Mouse (Mus musculus): ENCODE measurements around the gene Apol7e. TPM values are rescaled to one million over a fixed set of nuclear protein-coding genes. Genes with fewer than 3 reads are reported as not detected.
"Not testable (repeated sequence)": the region's sequence is repeated elsewhere in the genome, so short reads cannot be mapped to it uniquely, and the experiment has no call there.

The Apol7e gene
- polyA plus RNA-seq, 1 experiment from 2014 or later, result not detected

DNA sequence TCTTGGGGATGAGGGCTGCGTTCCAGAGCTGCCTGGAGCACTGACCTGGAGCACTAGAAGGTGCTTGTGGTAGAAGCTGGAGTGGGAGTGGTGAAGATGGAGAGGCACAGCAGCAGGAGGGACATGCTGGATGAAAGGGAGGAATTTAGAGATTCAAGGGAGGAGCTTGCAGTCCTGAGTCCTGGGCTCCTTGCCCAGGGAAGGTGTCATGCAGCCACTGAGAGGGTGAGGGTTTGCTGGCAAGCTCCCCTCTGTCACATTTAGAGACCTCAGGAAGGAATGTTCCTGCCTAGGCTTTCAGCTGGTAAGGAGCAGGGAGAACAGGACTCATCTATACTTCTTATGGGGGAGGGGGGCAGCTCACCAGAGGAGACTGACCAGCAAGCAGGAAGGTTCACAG lies 10.3 kb downstream of the Apol7e start:
- ATAC-seq (ENCODE audit: insufficient read depth, low FRiP score, low TSS enrichment); DNase-seq (ENCODE audit: low spot score); H3K4me1 ChIP-seq (ENCODE audit: control insufficient read depth, insufficient read depth, low read length); H3K27ac ChIP-seq (ENCODE audit: low read depth, low read length); H3K4me2 ChIP-seq (ENCODE audit: low read depth); H3K9me3 ChIP-seq (ENCODE audit: control insufficient read depth, low read length); H3K9ac ChIP-seq (ENCODE audit: low read length); H3K27me3 ChIP-seq (ENCODE audit: control insufficient read depth, insufficient read depth, low read length); H3K36me3 ChIP-seq (ENCODE audit: control insufficient read depth, insufficient read depth, low read length); H3K4me3 ChIP-seq (ENCODE audit: low read depth, low read length): not testable (repeated sequence)
- WGBS, result no CpG with 5 or more reads among the region's 1 CpGs

DNA sequence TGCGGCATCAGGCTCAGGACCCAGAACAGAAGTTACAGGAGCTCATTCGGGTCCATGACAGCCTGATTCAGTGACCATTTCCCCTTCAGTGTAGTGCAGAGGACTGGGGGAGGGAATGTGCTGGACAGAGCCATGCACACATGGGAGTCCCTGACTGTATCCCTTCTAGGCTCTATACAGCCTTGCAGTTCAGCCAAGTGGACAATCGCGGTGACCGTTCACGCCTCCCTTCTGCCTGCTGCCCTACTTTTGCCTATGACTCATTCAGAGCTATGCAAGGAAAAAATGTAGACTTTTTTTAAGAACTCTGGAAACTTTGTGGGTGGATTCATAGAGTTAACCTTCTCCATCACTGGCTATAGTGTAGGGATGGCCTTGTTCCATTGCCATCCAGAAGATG lies 19.6 kb downstream of the Apol7e start:
- not testable (repeated sequence) for H3K9ac ChIP-seq (ENCODE audit: low read length); H3K9me3 ChIP-seq (ENCODE audit: control insufficient read depth, low read length); H3K27ac ChIP-seq (ENCODE audit: low read depth, low read length); H3K4me2 ChIP-seq (ENCODE audit: low read depth); H3K36me3 ChIP-seq (ENCODE audit: control insufficient read depth, insufficient read depth, low read length); DNase-seq (ENCODE audit: low spot score); H3K27me3 ChIP-seq (ENCODE audit: control insufficient read depth, insufficient read depth, low read length); H3K4me3 ChIP-seq (ENCODE audit: low read depth, low read length); H3K4me1 ChIP-seq (ENCODE audit: control insufficient read depth, insufficient read depth, low read length); ATAC-seq (ENCODE audit: insufficient read depth, low FRiP score, low TSS enrichment)
- WGBS, result 82% methylated on average over 2 of the region's 6 CpGs

DNA sequence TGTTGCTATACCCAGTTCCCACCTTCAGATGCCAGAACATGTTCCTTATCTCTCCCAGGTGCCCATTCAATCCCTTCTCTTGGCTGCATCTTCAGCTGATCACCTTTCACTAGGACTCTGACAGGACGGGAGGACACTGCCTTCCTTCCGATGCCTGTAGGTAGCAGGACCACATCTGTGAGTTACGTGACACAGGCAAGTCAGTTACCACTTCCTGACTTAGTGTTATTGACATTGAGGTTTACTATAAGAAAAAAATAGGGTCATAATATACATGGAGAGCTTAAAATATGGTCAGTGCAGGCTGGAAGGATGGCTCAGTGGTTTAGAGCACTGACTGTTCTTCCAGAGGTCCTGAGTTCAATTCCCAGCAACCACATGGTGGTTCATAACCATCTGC lies 22.9 kb downstream of the Apol7e start:
- WGBS, result no CpG with 5 or more reads among the region's 3 CpGs
- not testable (repeated sequence) for H3K4me2 ChIP-seq (ENCODE audit: low read depth)

GRCm38 (mm10) chr15:77724208-77724911 lies 25.7 kb downstream of the Apol7e start:
- not testable (repeated sequence) for H3K9me3 ChIP-seq (ENCODE audit: control insufficient read depth, low read length); H3K4me3 ChIP-seq (ENCODE audit: low read depth, low read length); H3K4me1 ChIP-seq (ENCODE audit: control insufficient read depth, insufficient read depth, low read length); H3K36me3 ChIP-seq (ENCODE audit: control insufficient read depth, insufficient read depth, low read length); DNase-seq (ENCODE audit: low spot score); H3K27me3 ChIP-seq (ENCODE audit: control insufficient read depth, insufficient read depth, low read length); H3K9ac ChIP-seq (ENCODE audit: low read length); H3K27ac ChIP-seq (ENCODE audit: low read depth, low read length); ATAC-seq (ENCODE audit: insufficient read depth, low FRiP score, low TSS enrichment); H3K4me2 ChIP-seq (ENCODE audit: low read depth)
- 29% methylated on average over 2 of the region's 10 CpGs for WGBS

More for the DNA sequence above, 22.9 kb downstream of the Apol7e start:
- not testable (repeated sequence) for H3K9ac ChIP-seq (ENCODE audit: low read length); H3K4me3 ChIP-seq (ENCODE audit: low read depth, low read length); H3K27ac ChIP-seq (ENCODE audit: low read depth, low read length); H3K27me3 ChIP-seq (ENCODE audit: control insufficient read depth, insufficient read depth, low read length); DNase-seq (ENCODE audit: low spot score); H3K36me3 ChIP-seq (ENCODE audit: control insufficient read depth, insufficient read depth, low read length); ATAC-seq (ENCODE audit: insufficient read depth, low FRiP score, low TSS enrichment); H3K4me1 ChIP-seq (ENCODE audit: control insufficient read depth, insufficient read depth, low read length); H3K9me3 ChIP-seq (ENCODE audit: control insufficient read depth, low read length)

DNA sequence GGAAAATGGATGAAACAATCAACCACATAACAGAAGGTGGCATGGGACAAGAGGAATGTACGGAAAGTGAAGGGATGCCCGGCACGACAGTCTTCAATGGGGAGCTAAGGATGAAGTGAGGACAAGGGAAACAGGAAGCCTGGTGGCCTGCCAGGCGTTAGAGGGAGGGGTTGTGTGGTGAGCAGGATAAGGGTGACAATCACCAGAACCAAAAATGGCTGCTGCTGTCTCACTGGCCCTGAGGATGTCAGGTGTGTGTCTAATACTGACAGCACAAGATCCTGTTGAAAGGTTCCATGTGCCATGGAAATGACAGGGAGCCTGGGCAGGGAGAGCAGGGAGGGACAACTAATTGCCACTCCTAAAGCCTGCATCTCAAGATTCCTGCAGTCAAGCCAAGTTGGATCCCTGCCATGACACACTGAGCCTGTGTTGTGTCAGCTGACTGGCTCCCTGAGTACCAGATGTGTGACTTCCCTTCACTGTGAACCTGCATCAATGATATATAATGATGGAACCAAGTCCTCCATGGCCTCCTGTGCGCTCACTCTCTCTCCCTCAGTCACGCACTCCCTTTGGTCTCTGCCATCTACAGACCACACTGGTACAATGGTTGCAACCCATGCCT lies 26.9 kb downstream of the Apol7e start:
- not testable (repeated sequence) for H3K27ac ChIP-seq (ENCODE audit: low read depth, low read length); ATAC-seq (ENCODE audit: insufficient read depth, low FRiP score, low TSS enrichment); H3K27me3 ChIP-seq (ENCODE audit: control insufficient read depth, insufficient read depth, low read length); H3K4me1 ChIP-seq (ENCODE audit: control insufficient read depth, insufficient read depth, low read length); H3K36me3 ChIP-seq (ENCODE audit: control insufficient read depth, insufficient read depth, low read length); H3K9me3 ChIP-seq (ENCODE audit: control insufficient read depth, low read length); H3K9ac ChIP-seq (ENCODE audit: low read length); DNase-seq (ENCODE audit: low spot score); H3K4me3 ChIP-seq (ENCODE audit: low read depth, low read length); H3K4me2 ChIP-seq (ENCODE audit: low read depth)
- 83% methylated on average over 6 of the region's 6 CpGs for WGBS

- not testable (repeated sequence) for H3K4me1 ChIP-seq (ENCODE audit: control insufficient read depth, insufficient read depth, low read length); DNase-seq (ENCODE audit: low spot score); H3K9me3 ChIP-seq (ENCODE audit: control insufficient read depth, low read length); H3K36me3 ChIP-seq (ENCODE audit: control insufficient read depth, insufficient read depth, low read length); ATAC-seq (ENCODE audit: insufficient read depth, low FRiP score, low TSS enrichment); H3K27ac ChIP-seq (ENCODE audit: low read depth, low read length); H3K4me2 ChIP-seq (ENCODE audit: low read depth); H3K9ac ChIP-seq (ENCODE audit: low read length); H3K4me3 ChIP-seq (ENCODE audit: low read depth, low read length); H3K27me3 ChIP-seq (ENCODE audit: control insufficient read depth, insufficient read depth, low read length)
- WGBS, result 5% methylated on average over 3 of the region's 3 CpGs
Measured at GRCm38 (mm10) chr15:77727139-77727538, 28.5 kb downstream of the Apol7e start.

- H3K27ac ChIP-seq (ENCODE audit: low read depth, low read length); H3K27me3 ChIP-seq (ENCODE audit: control insufficient read depth, insufficient read depth, low read length); DNase-seq (ENCODE audit: low spot score); H3K9me3 ChIP-seq (ENCODE audit: control insufficient read depth, low read length); H3K4me3 ChIP-seq (ENCODE audit: low read depth, low read length); H3K36me3 ChIP-seq (ENCODE audit: control insufficient read depth, insufficient read depth, low read length); H3K4me2 ChIP-seq (ENCODE audit: low read depth); ATAC-seq (ENCODE audit: insufficient read depth, low FRiP score, low TSS enrichment); H3K9ac ChIP-seq (ENCODE audit: low read length); H3K4me1 ChIP-seq (ENCODE audit: control insufficient read depth, insufficient read depth, low read length): not testable (repeated sequence)
- WGBS, result 92% methylated on average over 3 of the region's 3 CpGs
Measured at GRCm38 (mm10) chr15:77727745-77728144, 29.1 kb downstream of the Apol7e start.

GRCm38 (mm10) chr15:77728739-77729138 lies 30.1 kb downstream of the Apol7e start, which contains the start of gene Apol9b:
TSS of gene Apol9b (plus strand) at chr15:77729039.
- H3K4me1 ChIP-seq (ENCODE audit: control insufficient read depth, insufficient read depth, low read length); H3K27ac ChIP-seq (ENCODE audit: low read depth, low read length); H3K4me3 ChIP-seq (ENCODE audit: low read depth, low read length); H3K36me3 ChIP-seq (ENCODE audit: control insufficient read depth, insufficient read depth, low read length); H3K9ac ChIP-seq (ENCODE audit: low read length); H3K27me3 ChIP-seq (ENCODE audit: control insufficient read depth, insufficient read depth, low read length); H3K9me3 ChIP-seq (ENCODE audit: control insufficient read depth, low read length); DNase-seq (ENCODE audit: low spot score); ATAC-seq (ENCODE audit: insufficient read depth, low FRiP score, low TSS enrichment); H3K4me2 ChIP-seq (ENCODE audit: low read depth): not testable (repeated sequence)
- 100% methylated on average over 1 of the region's 4 CpGs for WGBS

- no peak for ATAC-seq (ENCODE audit: insufficient read depth, low FRiP score, low TSS enrichment)
Measured at GRCm38 (mm10) chr15:77731605-77732004, 32.9 kb downstream of the Apol7e start.

More at GRCm38 (mm10) chr15:77731605-77732004, 32.9 kb downstream of the Apol7e start:
- DNase-seq (ENCODE audit: low spot score), result no peak
- no peak overlapping the region for H3K4me3 ChIP-seq (ENCODE audit: low read depth, low read length)
- WGBS, result 80% methylated on average over 5 of the region's 5 CpGs
- no peak overlapping the region for H3K27ac ChIP-seq (ENCODE audit: low read depth, low read length)
- H3K27me3 ChIP-seq (ENCODE audit: control insufficient read depth, insufficient read depth, low read length), result no peaks in the 10 kb centered on the region
- H3K9ac ChIP-seq (ENCODE audit: low read length), result no peak overlapping the region
- H3K36me3 ChIP-seq (ENCODE audit: control insufficient read depth, insufficient read depth, low read length), result no peaks in the 10 kb centered on the region
- H3K9me3 ChIP-seq (ENCODE audit: control insufficient read depth, low read length), result no peaks in the 10 kb centered on the region
- no peaks in the 10 kb centered on the region for H3K4me1 ChIP-seq (ENCODE audit: control insufficient read depth, insufficient read depth, low read length)
- no peak overlapping the region for H3K4me2 ChIP-seq (ENCODE audit: low read depth)
